Mouse (Mus musculus) c-Kit-positive CD71-negative TER-119-negative erythroid progenitor cells, embryonic 14.5 days (primary cell): Measurements from ENCODE around the gene Ankrd13b.

Experiments
- DNase-seq: peaks from one replicate; pipeline ENCODE4 v3.0.0-alpha.2; 2013; ENCODE audit warnings: low read depth

The Ankrd13b gene

DNA sequence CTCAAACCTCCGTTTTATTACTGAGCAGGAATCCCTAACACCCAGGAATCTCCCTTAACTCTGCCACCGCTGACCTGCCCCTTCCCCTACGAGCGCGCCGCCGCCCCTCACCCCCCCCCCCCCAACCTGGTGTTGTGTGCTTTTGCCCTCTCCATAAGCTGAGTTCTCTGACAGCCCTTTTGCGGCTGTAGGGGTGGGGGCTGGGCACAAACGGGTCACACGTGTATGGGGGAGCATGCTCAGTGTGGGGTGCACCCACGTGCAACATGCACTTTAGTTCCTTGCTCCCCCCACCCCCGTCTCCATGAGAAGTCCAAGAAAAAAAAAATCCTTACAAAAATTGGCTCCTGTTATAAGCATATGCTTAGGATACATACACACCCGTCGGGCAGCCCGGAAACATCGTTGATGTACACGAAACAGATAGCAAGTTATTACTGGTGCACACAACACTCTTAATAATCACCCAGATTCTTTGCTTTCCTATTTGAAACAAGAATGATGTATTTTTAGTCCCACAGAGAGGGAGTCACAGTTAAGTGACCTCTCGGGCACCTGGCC, 2.9 kb upstream of the Ankrd13b start:
- DNase-seq: no peak

- no peak for DNase-seq
These were observed 2.2 kb upstream of the Ankrd13b start for GRCm38 (mm10) chr11:77491502-77492291.

- DNase-seq: no peak
These were observed 1.6 kb upstream of the Ankrd13b start for GRCm38 (mm10) chr11:77491123-77491501.

DNA sequence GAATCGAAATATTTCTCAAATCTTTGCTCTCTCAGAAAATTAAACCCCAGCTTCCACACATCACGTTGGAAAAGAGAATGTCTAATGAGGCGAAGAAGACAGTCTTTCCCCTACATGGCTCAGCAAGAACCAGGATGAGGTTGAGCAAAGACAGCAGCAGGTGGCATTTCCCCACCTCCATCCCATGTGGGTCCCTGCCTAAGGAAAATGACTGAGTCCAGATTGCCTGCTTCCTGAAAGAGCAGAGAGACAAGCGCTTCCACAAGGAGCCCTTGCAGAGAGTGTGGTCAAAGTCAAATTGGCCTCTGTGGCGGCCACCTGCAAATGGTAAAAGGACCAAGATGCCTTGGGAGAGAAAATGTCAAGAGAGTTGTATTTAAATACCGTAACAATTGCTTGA, 973 bp upstream of the Ankrd13b start:
- DNase-seq: no peak

DNA sequence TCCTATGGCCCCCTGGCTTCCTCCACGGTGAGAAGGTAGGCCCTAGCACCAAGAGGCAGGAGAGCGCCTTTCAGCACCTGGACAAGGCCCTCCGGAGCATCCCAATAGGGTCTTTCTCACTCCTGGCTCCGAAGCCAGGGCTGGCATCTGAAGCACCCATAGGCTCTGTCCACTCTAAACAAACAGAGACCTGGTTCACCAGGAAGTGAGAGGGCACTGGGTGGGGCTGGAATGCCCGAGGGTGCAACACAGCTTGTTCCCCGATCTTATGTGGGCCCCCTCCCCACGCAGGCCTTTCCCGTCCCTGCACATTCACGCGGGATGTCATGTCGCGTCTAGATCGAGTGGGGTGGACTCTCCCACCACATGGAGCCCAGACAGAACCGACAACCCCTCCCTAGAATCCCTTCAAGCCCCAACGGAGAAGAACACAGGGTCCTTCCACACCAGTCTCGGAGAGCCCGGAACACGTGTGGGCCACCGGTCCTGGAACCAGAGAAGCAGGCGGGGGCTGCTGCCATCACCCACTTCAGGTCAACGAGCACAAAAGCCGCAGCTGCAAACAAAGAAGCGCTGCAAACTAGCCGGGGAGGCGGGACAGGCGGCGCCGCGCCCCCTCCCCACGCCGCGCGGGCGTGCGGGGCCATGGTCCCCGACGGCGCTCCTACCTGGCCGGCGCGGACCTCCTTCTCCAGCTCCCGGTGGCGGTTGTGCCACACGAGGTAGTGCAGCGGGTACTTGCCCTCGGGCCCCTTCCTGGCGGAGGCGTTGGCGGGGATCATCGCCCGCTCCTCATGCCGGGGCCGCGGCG, 502 bp downstream of the Ankrd13b start:
- no peak for DNase-seq

DNA sequence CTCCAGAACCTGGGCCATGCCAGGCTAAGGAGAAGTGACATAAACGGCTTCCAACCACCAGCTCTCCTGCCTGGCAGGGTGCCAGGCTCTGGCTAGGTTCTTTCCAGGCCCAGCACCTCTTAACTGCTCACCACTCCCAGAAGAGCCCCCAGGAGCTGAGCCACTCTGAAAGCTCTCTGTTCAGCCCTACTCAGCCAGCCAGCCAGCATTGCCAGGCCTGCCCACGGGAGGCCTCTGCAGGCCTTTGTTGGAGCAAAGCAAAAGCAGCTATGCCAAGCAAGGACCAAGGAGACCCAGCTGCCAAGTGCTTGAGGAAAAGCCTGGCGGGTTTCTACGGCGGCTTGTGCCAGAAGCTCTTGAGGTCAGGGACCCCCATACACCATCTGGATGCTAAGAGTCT, 2.7 kb downstream of the Ankrd13b start:
- DNase-seq: no peak

DNA sequence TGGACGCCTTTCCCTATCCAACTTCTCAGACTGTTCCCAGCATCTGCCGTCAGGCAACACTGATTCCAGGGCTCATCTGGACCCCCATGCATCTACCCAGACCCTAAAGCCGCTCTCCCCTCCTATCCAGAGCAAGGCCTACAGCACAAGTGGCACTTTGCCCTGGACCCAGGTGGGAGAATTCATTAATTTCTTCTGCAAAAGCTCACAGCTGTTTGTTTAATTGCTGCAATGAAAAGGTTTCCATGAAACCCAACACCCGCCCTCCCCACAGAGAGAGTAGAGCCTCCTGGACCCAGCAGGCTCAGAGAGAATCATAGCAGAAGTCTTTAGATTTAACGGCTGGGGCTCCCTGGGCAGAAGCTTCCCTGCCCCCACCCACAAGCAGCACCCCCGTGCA, 4.2 kb downstream of the Ankrd13b start:
- no peak for DNase-seq

GRCm38 (mm10) chr11:77483510-77484255, 5.8 kb downstream of the Ankrd13b start:
- no peak for DNase-seq

DNA sequence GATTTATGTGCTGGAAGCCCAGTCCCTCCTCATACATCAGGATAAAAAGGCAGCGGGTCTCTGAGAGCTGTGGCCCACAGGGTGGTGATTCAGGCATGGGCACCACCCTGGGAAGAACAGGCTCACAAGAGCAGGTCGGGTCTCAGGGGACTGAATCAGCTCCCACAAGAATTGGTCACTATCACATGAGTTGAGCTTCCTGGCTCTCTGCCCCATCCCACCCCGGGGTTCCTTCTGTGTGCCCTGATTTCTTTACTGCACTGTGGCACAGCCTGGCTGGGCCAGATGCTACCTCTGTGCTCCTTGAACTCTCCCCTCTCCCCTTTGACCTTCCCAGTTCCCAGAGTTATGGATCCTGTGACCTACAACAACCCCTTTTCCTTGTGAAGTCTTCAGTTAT, 6.4 kb downstream of the Ankrd13b start:
- no peak for DNase-seq

DNA sequence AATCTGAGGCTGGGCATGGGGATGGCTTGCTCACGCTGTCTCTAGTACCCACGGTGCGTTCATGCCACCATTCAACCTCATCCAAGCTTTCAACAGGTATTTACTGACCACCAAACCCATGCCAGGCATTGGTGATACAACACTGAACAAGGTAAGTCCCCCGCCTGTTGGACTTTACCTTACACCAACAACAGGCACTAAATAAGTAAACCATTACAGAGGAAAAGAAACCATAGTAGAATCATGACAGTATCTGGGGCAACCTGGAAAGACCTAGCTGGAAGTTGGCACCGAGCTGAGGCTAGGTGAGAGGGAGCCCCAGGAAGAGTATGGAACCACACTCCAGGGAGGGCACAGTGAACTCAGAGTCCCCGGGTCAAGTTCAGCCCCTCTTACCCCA, 12.6 kb downstream of the Ankrd13b start:
- no peak for DNase-seq

GRCm38 (mm10) chr11:77476216-77476615, 13.3 kb downstream of the Ankrd13b start:
- no peak for DNase-seq

DNA sequence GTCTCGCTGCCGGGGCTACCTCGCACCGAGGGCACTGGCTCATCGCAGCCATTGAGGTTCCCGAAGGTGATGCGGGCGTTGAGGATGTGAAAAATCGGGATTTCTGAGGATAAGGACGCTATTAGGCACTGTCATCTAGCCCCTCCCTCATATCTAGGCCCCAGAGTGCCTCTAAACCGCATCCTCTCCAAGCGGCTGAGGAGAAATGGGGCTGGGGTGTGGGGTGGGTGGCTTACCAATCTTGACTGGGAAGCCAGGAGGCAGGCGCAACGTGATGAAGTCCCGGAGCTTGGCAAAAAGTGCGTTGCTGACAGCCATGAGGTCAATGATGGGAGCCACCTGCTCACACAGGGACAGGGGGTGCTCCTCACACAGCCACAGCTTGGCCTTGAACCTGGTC, 16.7 kb downstream of the Ankrd13b start:
- DNase-seq: no peak

DNA sequence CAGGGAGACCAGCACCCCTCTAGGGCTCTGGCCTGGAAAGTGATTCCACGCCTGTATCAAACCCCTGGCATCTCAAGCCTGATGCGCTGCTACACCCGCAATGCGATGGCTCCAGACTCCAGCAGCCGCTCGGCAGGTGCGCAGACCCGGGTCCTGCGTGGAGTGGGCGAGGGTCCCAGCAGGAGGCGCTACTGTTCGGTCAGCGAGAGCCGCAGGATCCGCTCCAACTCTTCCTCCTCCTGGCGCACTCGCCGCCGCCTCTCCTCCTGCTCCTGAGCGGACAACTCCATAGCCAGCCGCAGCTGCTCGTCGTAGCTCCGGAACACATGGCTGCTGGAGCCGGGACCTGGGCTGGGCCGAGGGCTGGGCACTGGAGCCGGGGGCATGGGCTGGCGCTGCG, 18.1 kb downstream of the Ankrd13b start:
- no peak for DNase-seq

- DNase-seq: no peak
These were observed 21.1 kb downstream of the Ankrd13b start for GRCm38 (mm10) chr11:77468397-77468796.

- DNase-seq: peak; percentile 72
These were observed 21.7 kb downstream of the Ankrd13b start for GRCm38 (mm10) chr11:77467784-77468183.

- DNase-seq: peak; percentile 59
These were observed 22.3 kb downstream of the Ankrd13b start for GRCm38 (mm10) chr11:77467157-77467556.

- DNase-seq: no peak
These were observed 22.9 kb downstream of the Ankrd13b start for GRCm38 (mm10) chr11:77466544-77466943.

- no peak for DNase-seq
These were observed 24.4 kb downstream of the Ankrd13b start for GRCm38 (mm10) chr11:77465111-77465510.

DNA sequence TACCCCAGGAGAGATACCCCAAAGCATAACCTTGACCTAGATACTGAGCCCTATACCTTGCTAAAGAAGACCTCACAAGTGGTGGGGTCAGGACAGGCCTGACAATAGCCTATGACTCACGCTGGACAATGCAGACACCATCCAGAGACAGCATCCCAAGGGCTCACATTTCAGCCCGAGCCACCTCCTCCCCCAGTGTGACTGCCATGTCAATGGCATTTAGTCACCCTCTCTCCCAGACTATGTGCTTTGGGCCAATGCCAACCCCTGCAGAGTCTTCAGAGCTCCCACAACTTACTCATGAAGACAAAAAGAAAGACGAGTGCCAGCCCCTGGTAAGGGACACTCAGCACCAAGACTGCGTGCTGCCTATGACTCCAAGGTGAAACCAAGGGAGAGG, 24.8 kb downstream of the Ankrd13b start:
- no peak for DNase-seq

- no peak for DNase-seq
These were observed 25.7 kb downstream of the Ankrd13b start for GRCm38 (mm10) chr11:77463786-77464185.

DNA sequence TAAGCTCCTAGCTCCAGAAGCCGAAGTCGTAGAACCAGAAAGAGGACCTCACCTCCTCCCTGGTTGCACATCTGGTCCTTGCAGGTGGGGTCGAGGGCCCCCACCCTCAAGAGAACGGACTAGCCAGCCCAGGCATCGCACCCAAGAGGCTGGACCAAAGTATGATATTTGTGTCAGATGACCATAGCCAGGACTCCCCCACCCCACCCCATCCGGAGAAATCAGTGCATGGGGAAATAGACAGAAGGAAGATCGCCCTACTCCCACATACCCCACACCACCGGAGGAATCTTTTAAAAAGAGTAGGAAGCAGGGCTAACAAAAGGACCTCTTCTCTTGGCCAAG, 26.4 kb downstream of the Ankrd13b start:
- DNase-seq: no peak

DNA sequence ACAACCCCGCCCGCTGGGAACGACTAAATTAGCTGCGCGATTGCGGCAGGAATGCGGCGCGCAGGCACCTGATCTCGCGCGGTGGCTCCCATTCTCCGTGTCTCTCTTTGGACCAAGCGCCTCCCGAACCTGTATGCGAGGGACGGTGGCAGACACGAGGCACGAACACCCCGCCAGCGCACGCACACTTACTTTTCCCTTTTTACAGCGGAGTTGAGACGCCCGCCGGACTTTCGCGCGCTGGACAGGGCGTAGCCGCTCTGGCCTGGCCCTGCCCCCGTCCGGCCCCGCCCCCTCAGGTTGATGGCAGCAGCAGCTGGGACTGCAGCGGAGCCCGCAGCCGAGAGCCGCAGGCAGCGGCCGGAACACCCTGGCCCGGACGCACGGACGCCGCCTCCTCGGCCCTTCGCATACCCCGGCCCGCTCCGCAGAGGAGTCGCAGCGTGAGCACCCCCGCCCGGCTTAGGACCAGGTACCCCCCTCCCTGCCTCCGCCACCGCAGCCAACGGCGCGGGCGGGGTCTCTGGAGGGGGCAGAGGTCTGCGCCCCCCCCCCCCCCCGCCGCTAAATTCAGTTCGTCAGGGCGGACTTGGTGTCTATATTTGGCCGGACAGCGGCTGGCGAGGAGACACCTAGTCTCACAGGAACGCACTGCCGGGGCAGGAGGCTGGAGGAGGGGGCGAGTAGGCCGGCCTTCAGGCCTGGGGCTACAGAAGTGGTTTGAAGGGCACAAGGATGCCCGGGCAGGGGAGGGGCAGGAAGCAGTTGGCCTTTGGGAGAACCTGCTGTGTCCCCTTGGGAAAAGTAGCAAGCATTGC, 27.0 kb downstream of the Ankrd13b start, which contains the start of gene Coro6:
Coro6 (plus strand) TSS at position 129 of the 818 bp plus-strand sequence.
- DNase-seq: no peak
